ENCODE assay signal across 8 mouse cellular contexts in genomic region chr15:43991229-43991628, GRCm38 (mm10).
DNase-seq lines count a peak whose midpoint lies in the region; ATAC-seq lines count a peak whose summit lies in the region.

No protein-coding gene starts in this region.

- intact Hi-C loops in left cerebral cortex, postnatal 36 days (cut with DNase I) = loop anchor here (10.0 kb wide), 1 partner anchor 424 kb away; no protein-coding TSS in a partner anchor

- DNase-seq in cerebellum, adult 8-10 months = peak; percentile 2
- no peak for DNase-seq in cerebellum, postnatal 4 days (ENCODE audit: low spot score in 2 of 2)
- DNase-seq in left cerebral cortex, adult 11 months (ENCODE audit: low spot score) = peak; percentile 3
- no peak for DNase-seq in left cerebral cortex, postnatal 36 days (ENCODE audit: low spot score in 2 of 2)
- DNase-seq in adipocyte (ENCODE audit: low spot score) = peak; percentile 64
- DNase-seq in layer of hippocampus, postnatal 10 days (ENCODE audit: low spot score in 2 of 2) = peak; percentile 30 to 42
- no peak for DNase-seq in c-Kit-positive CD71-positive TER-119-positive erythroid progenitor cells, embryonic 14.5 days (ENCODE audit: low spot score)

- ATAC-seq in inflammation-experienced regulatory T-cells, adult 6 months = no peak

Comparison
In these comparisons a context has a peak if more than half of its experiments do, and no peak if none do; other contexts are left out.
1. DNase-seq: peak in cerebellum, adult 8-10 months (single experiment), left cerebral cortex, adult 11 months (single experiment), adipocyte (single experiment) and layer of hippocampus, postnatal 10 days (2 of 2); none in cerebellum, postnatal 4 days (0 of 2), left cerebral cortex, postnatal 36 days (0 of 2) and c-Kit-positive CD71-positive TER-119-positive erythroid progenitor cells, embryonic 14.5 days (single experiment).